Mouse (Mus musculus): ENCODE data around the gene Pik3c2b.

The Pik3c2b gene

DNA sequence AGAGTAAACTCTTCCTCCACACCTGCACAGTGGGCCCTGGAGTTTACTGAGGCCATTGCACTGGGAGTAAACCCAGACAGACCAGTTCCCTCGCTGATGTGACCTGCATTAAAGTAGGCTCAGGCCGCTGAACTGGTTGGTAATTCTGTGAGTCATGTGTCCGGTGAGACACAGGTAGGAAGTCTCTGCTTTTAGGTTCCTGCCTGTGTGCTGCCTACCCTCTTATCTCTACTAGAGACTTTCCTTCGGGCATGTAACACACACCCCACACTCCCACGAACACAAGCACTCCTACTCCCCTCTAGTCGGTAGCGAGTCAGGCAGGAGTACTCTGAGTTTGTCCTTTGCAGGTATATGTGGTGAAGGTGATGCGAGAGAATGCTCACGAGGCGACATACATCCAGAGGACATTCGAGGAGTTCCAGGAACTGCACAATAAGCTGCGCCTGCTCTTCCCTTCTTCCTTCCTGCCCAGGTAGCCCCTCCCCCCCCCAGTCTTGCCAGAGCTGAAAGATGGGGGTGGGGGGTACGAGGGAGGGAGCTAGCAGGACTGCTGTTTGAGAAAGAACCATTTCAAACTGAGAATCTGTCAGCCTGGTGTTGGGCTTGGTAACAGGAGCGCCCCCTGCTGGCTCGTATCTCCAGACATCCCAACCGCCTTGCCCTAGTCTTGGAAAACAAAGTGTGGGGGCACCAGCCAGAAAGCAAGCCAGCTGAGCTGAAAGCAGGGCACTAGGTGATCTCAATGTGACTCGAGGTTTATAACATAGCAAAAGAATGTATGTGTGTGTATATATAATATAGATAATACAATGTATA, 55.7 kb downstream of the Pik3c2b start:
- peak; percentile 81 to 87 for DNase-seq

DNA sequence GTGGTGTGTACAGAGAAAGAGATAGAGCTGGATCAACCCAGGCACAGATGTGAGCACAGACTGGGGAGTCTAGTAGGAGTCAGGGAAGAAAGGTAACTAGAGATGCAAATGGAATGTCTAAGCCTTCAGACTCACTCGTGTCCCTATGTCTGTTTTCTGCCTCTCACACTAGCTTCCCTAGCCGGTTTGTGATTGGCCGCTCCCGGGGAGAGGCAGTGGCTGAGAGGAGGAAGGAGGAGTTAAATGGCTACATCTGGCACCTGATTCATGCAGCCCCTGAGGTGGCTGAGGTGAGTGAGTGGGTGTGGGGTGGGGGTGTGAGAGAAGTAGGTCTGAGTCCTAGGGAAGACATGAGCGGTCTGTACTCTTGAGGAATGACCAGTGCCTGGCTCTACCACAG, 56.6 kb downstream of the Pik3c2b start:
- DNase-seq = no peak

DNA sequence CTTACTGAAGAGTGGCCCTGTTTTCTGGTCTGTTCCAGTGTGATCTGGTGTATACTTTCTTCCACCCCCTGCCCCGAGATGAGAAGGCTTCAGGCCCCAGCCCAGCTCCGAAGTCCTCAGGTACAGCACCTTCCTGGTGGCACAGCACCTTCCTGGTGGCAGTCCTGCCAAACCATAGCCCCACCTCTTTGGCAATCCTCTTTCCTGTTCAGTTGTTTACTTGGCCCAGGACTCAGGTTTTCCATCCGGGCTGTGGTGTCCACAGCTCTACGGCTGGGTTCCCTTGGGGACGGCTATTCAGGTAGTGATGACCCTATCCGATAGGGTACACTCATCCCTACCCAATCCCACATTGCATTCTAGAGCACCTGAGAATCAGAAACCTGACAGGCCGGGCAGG, 57.8 kb downstream of the Pik3c2b start:
- DNase-seq = no peak

DNA sequence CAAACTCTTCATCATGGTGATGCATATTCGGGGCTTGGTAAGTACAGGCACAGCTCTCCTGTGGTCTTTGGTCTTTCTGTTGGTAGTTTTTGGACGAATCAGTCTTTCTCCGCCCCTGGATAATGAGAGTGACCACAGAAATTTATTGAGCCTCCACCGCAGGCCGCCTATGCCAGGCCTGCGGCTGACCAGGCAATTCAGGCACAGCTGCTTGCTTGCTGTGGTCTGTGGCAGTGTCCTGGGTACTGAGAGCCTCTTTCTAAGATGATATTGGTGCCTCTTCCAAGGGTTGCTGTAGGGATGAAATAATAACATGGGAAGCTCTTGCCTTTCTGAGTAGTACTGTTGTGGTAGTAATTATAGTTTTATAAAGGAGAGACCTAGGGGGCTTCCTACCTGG, 58.4 kb downstream of the Pik3c2b start:
- DNase-seq = no peak

- no peak for DNase-seq
Measured at GRCm38 (mm10) chr1:133116108-133116507, 70.6 kb downstream of the Pik3c2b start.

DNA sequence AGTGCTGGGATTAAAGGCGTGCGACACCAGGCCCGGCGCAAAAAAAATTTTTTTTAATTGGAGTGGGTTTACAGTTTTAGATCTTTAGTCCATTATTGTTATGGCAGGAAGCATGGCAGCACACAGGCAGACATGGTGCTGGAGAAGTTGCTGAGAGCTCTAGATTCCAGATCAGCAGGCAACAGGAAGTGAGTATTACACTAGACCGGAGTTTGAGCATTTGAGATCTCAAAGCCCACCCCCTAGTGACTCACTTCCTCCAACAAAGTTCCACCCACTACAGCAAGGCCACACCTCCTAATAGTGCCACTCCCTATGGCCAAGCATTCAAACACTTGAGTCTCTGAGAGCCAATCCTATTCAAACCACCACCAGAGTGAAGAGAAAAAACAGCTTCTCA, 72.7 kb downstream of the Pik3c2b start:
- DNase-seq = no peak

DNA sequence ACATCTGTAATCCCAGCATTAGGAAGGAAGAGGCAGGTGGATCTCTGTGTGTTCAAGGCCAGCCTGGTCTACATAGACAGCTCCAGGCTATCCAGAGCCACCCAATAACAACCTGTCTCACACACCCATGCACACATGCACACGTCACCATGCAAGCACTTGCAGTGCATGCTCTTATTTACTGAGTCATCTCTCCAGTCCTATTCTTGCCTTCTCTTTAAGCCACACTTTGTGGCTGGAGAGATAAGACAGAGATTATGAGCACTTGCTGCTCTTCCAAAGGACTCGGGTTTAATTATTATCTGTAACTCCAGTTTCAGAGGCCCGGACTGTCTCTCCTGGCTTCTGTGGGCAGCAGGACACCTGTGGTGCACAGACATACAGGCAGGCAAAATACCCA, 73.4 kb downstream of the Pik3c2b start:
- no peak for DNase-seq

GRCm38 (mm10) chr1:133119931-133120712, 74.7 kb downstream of the Pik3c2b start:
- no peak for DNase-seq

DNA sequence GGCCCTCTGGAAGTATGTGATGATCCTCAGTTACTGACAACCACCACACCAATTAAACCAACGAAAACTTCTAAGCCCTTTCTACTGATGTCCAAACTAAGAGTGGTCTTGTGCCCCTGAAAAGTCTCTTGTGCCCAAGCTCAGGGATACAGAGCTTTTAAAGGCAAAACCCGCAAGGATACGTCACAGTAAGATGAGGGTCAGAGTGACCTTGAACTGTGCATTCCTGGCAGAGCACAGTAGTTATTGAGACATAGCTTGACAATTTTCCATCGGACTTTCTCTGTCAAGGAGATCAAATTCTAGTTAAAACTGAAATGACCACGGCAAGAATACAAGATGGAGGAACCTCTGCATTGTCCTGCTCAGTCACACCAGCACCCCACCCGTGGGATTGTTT, 75.8 kb downstream of the Pik3c2b start:
- DNase-seq = no peak

GRCm38 (mm10) chr1:133124137-133124536, 78.7 kb downstream of the Pik3c2b start:
- no peak for DNase-seq

GRCm38 (mm10) chr1:133125640-133126364, 80.3 kb downstream of the Pik3c2b start:
- peak in 1 of 2 experiments; percentile 17 for DNase-seq

DNA sequence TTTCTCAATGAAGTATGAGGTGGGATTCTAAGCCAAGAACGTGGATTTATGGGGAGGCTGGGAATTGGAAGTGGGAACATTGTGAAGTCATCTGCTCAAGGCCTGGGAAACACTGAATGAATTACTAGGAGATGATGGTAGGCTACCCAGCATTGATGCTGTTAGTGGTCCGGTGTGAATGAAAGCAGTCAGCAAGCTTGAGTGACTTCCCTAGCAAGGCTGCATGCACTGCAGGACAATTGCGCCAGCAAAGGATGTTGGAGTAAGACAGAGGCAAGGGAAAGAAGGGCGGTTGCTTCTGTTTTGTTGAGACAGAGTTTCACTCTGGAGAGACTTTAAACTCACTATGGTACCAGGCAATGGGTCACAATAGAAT, 80.9 kb downstream of the Pik3c2b start:
- DNase-seq = no peak

- DNase-seq = no peak
Measured at GRCm38 (mm10) chr1:133127328-133127727, 81.9 kb downstream of the Pik3c2b start.

DNA sequence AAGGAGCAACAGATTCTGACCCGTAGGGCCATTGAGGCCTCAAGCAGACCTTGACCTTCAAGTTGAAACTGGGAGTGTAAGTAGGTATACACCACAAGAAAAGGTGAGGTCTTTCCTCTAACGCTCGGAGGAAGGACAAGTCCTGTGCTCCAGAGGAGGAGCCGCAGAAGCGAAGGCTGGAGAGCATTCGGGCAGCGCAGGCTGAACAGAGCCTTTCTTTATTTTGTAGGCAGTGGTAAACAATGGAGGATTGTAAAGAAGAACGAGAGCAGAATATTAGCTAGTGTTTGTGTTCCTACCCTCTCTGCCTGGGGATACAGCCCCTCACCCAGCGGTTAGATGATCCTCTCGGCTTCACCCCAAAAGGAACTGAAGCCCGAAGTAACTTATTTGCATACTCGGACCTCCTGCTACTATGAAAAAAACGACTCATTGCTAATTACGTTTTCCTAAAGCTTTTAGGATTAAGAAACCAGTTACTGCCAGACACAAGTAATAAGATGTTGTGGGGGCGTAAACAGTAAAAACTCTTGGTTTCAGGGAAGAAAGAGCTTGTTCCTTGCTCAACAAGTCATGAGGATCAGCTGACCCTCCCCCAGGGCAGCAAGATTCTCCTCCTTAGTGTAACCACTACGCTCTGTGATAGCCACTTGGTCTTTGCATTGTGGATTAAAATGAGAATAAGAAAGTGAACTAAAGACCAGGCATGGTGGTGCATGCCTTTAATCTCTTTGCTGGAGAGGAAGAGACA, 84.2 kb downstream of the Pik3c2b start:
- DNase-seq = no peak

- DNase-seq = peak; percentile 99
Measured at GRCm38 (mm10) chr1:133130638-133131560, 85.4 kb downstream of the Pik3c2b start, which contains the start of gene Ppp1r15b. Ppp1r15b (plus strand) TSS chr1:133131143.

DNA sequence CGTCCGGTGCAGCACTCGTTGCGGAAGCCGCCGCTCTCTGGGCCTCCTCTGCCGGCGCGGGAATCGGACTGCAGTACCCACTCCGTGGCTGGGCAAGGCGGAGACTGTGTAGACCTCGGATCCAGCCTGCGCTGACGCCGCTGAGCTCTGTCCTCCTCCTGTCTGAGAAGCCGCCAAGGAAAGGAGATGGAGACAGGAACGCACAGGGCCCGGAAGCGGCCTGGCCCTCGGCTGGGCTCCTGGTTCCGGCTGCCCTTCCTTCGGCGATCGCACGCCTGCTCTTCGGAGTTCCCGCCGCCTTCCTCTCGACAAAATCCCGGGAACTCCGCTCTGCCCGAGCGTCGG, 86.1 kb downstream of the Pik3c2b start:
- no peak for DNase-seq

GRCm38 (mm10) chr1:133131936-133132335, 86.5 kb downstream of the Pik3c2b start:
- DNase-seq = no peak

DNA sequence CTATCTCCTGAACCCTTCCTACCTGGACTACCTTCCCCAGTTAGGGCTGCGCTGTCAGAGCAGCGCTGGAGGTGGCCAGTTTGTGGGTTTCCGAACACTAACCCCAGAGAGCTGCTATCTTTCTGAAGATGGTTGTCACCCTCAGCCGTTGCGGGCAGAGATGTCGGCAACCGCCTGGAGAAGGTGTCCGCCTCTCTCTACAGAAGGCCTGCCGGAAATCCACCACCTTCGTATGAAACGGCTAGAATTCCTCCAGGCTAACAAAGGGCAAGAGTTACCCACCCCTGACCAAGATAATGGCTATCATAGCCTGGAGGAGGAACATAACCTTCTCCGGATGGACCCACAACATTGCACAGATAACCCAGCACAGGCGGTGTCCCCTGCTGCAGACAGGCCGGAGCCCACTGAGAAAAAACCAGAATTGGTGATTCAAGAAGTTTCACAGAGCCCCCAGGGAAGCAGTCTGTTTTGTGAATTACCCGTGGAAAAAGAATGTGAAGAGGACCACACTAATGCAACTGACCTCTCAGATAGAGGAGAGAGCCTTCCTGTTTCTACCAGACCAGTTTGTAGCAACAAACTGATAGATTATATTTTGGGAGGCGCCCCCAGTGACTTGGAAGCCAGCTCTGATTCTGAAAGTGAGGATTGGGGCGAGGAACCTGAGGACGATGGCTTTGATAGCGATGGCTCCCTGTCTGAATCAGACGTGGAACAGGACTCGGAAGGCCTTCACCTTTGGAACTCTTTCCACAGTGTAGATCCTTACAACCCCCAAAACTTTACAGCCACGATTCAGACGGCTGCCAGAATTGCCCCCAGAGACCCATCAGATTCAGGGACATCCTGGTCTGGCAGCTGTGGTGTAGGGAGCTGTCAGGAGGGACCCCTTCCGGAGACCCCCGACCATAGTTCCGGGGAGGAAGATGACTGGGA, 87.2 kb downstream of the Pik3c2b start:
- DNase-seq = peak in 1 of 2 experiments; percentile 12

DNA sequence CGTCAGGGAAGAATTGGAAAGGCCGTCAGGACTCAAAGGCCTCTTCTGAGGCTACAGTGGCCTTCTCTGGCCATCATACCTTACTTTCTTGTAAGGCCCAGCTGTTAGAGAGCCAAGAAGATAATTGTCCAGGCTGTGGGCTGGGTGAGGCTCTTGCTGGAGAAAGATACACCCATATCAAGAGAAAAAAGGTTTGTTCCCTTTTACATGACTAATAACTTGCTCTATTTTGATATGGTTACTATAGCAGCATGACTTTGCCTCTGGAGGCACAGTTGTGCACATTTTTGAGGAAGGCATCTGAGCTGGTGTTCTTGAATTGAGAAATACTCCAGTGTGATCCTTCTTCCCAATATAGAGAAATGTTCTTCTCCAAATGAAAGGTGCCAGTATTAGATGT, 88.0 kb downstream of the Pik3c2b start:
- no peak for DNase-seq

- DNase-seq = no peak
Measured at GRCm38 (mm10) chr1:133134071-133134470, 88.6 kb downstream of the Pik3c2b start.
